ENCODE assay signal across 8 mouse cellular contexts in genomic region chr13:36789360-36789759, GRCm38 (mm10). TPM values are rescaled to one million over a fixed set of nuclear protein-coding genes. Genes with fewer than 3 reads are reported as not detected.
DNase-seq lines count a peak whose midpoint lies in the region; ATAC-seq and TF ChIP-seq lines count a peak whose summit lies in the region.

No protein-coding gene starts in this region.

- ATAC-seq in liver, postnatal 0 days: no peak
- no peak for ATAC-seq in liver, embryonic 11.5 days (replicated peaks; ENCODE audit: low FRiP score)
- no peak for ATAC-seq in stomach, postnatal 0 days (ENCODE audit: low FRiP score, low TSS enrichment)
- ATAC-seq in megakaryocyte-erythroid progenitor cell, adult 5-6 weeks (replicated peaks; ENCODE audit: low FRiP score, low TSS enrichment, poor library complexity, severe bottlenecking): no peak

- no peak for TF ChIP-seq EP300 in liver, postnatal 0 days (IDR thresholded peaks at IDR 0.05; ENCODE audit: low read depth)
- no peak for TF ChIP-seq EP300 in stomach, postnatal 0 days (optimal IDR thresholded peaks at IDR 0.05)

- no peaks in the 10 kb centered on the region for H3K9me3 ChIP-seq in liver, postnatal 0 days (ENCODE audit: low read length)
- H3K9me3 ChIP-seq in liver, embryonic 11.5 days (ENCODE audit: control insufficient read depth, low read length): no peaks in the 10 kb centered on the region
- H3K9me3 ChIP-seq in stomach, postnatal 0 days (ENCODE audit: control insufficient read depth, low read length): no peaks in the 10 kb centered on the region

- H3K4me2 ChIP-seq in liver, postnatal 0 days (ENCODE audit: low read depth, low read length): no peak overlapping the region
- no peak overlapping the region for H3K4me2 ChIP-seq in liver, embryonic 11.5 days
- no peak overlapping the region for H3K4me2 ChIP-seq in stomach, postnatal 0 days (replicated peaks; ENCODE audit: low read depth)

- H3K4me1 ChIP-seq in liver, postnatal 0 days (ENCODE audit: insufficient read depth): no peaks in the 10 kb centered on the region
- no peaks in the 10 kb centered on the region for H3K4me1 ChIP-seq in liver, embryonic 11.5 days (replicated peaks; ENCODE audit: control insufficient read depth, insufficient read depth, low read length)
- no peaks in the 10 kb centered on the region for H3K4me1 ChIP-seq in stomach, postnatal 0 days (replicated peaks; ENCODE audit: control insufficient read depth, insufficient read depth)

- H3K27ac ChIP-seq in liver, postnatal 0 days (ENCODE audit: low read depth): no peak overlapping the region
- no peak overlapping the region for H3K27ac ChIP-seq in liver, embryonic 11.5 days (ENCODE audit: low read depth, low read length)
- H3K27ac ChIP-seq in stomach, postnatal 0 days (replicated peaks): no peak overlapping the region

- H3K4me3 ChIP-seq in liver, postnatal 0 days (ENCODE audit: low read depth, low read length): no peak overlapping the region
- no peak overlapping the region for H3K4me3 ChIP-seq in liver, embryonic 11.5 days (ENCODE audit: low read depth, low read length)
- no peak overlapping the region for H3K4me3 ChIP-seq in stomach, postnatal 0 days (ENCODE audit: low read depth, low read length)

- WGBS in liver, postnatal 0 days (ENCODE audit: insufficient replicate concordance): 86% methylated on average over 1 of the region's 1 CpGs
- WGBS in liver, embryonic 11.5 days: 89% methylated on average over 1 of the region's 1 CpGs
- WGBS in stomach, postnatal 0 days: 79% methylated on average over 1 of the region's 1 CpGs

- TF ChIP-seq CTCF in liver, postnatal 0 days (IDR thresholded peaks at IDR 0.05; ENCODE audit: low read depth): peak; percentile 65
- peak; percentile 74 for TF ChIP-seq CTCF in stomach, postnatal 0 days (IDR thresholded peaks at IDR 0.05; ENCODE audit: low read depth)

- no peaks in the 10 kb centered on the region for H3K27me3 ChIP-seq in liver, postnatal 0 days (ENCODE audit: insufficient read depth, low read length)
- no peaks in the 10 kb centered on the region for H3K27me3 ChIP-seq in liver, embryonic 11.5 days (replicated peaks; ENCODE audit: control insufficient read depth, insufficient read depth, low read length)
- H3K27me3 ChIP-seq in stomach, postnatal 0 days (ENCODE audit: control insufficient read depth, insufficient read depth, low read length): no peaks in the 10 kb centered on the region

- no peak overlapping the region for H3K9ac ChIP-seq in liver, postnatal 0 days (replicated peaks)
- no peak overlapping the region for H3K9ac ChIP-seq in liver, embryonic 11.5 days (ENCODE audit: low read depth, low read length)
- H3K9ac ChIP-seq in stomach, postnatal 0 days (ENCODE audit: low read length): no peak overlapping the region

- H3K36me3 ChIP-seq in liver, postnatal 0 days (replicated peaks; ENCODE audit: insufficient read depth, low read length): no peaks in the 10 kb centered on the region
- H3K36me3 ChIP-seq in liver, embryonic 11.5 days (ENCODE audit: control insufficient read depth, insufficient read depth, low read length): no peaks in the 10 kb centered on the region
- H3K36me3 ChIP-seq in stomach, postnatal 0 days (ENCODE audit: control insufficient read depth, insufficient read depth, low read length): no peaks in the 10 kb centered on the region

- peak; percentile 29 to 51 for DNase-seq in cerebellum, postnatal 14 days
- DNase-seq in cerebellum, adult 8-10 months: no peak
- DNase-seq in liver, postnatal 0 days: no peak
- DNase-seq in liver, embryonic 11.5 days (ENCODE audit: low spot score): no peak
- DNase-seq in embryo, embryonic 10.5 days (ENCODE audit: low spot score): peak; percentile 67
- DNase-seq in stomach, postnatal 0 days (ENCODE audit: low spot score): no peak
- DNase-seq in adrenal gland, adult 18-20 months (ENCODE audit: low spot score in 2 of 2): no peak

RNA-seq across cellular contexts. Expression of gene Nrn1, which starts 54.4 kb away (rescaled TPM):
- polyA plus RNA-seq in liver, postnatal 0 days (2015; fragmentation: Nextera tagmentation; extraction: Ambion mirVana): 97.4 and 98.7 TPM in 2 replicates
- polyA plus RNA-seq in liver, embryonic 11.5 days (2014; fragmentation: Nextera tagmentation; extraction: Ambion mirVana): 6.4 and 6.9 TPM in 2 replicates
- polyA plus RNA-seq in stomach, postnatal 0 days (2015; fragmentation: Nextera tagmentation; extraction: Ambion mirVana): 1.6 and 1.8 TPM in 2 replicates
- total RNA-seq in megakaryocyte-erythroid progenitor cell, adult 5-6 weeks (2014; fragmentation: Nextera tagmentation): not detected in 2 replicates
- not detected in 2 replicates for total RNA-seq in megakaryocyte-erythroid progenitor cell, adult 5-6 weeks (2017)
- 1 to 10 TPM; 3.0 to 3.5 TPM for total RNA-seq in adrenal gland, adult 18-20 months (2021)

Comparison
In these comparisons a context has a peak if more than half of its experiments do, and no peak if none do; other contexts are left out.
1. DNase-seq: peak in cerebellum, postnatal 14 days (2 of 2) and embryo, embryonic 10.5 days (single experiment); none in cerebellum, adult 8-10 months (single experiment), liver, postnatal 0 days (single experiment), liver, embryonic 11.5 days (single experiment), stomach, postnatal 0 days (single experiment) and adrenal gland, adult 18-20 months (0 of 2).
2. RNA of gene Nrn1, which starts 54.4 kb away (polyA plus RNA-seq): 97.4 to 98.7 TPM in liver, postnatal 0 days; 6.4 to 6.9 TPM in liver, embryonic 11.5 days and 1.6 to 1.8 TPM in stomach, postnatal 0 days; every median in the first group is over 10 times any median in the second.